Mouse (Mus musculus) heart, adult 2 months (tissue): ENCODE results near the gene Cntnap5c.

Experiments used
- CTCF ChIP-seq: fragments of 200-600 bp; IDR thresholded peaks from 2 replicates; pipeline ENCODE4 v1.8.1; 2022; ENCODE audit warnings: antibody characterized with exemption, mild to moderate bottlenecking, moderate library complexity
- POLR2A ChIP-seq: fragments of 200-500 bp; IDR thresholded peaks from 2 replicates; pipeline ENCODE4 v1.6.1; 2011; ENCODE audit warnings: mild to moderate bottlenecking, low read depth, low read length, control low read depth; ENCODE audit not compliant: insufficient read depth

- TF ChIP-seq CTCF = no peak
- no peak for TF ChIP-seq POLR2A
These were observed 668.1 kb downstream of the Cntnap5c start for GRCm38 (mm10) chr17:58437443-58437842.
